Mouse (Mus musculus) midbrain, embryonic 16.5 days (tissue): Measurements from ENCODE around the gene Cacng7. TPM values are rescaled to one million over a fixed set of nuclear protein-coding genes. Genes with fewer than 3 reads are reported as not detected.

Source experiments
- ATAC-seq: fragments of 200-750 bp; cut with Nextera tagmentation; 2 replicates; pipeline ENCODE4 v1.8.0; 2017; ENCODE audit warnings: moderate TSS enrichment
- H3K27ac ChIP-seq: fragments of 300-500 bp; sonication (generic); 2 replicates; pipeline ENCODE4 v1.5.1; 2014; ENCODE audit warnings: mild to moderate bottlenecking, low read length, mixed read lengths
- H3K27me3 ChIP-seq: fragments of 300-500 bp; sonication (generic); 2 replicates; pipeline ENCODE4 v1.6.1; 2014; ENCODE audit warnings: low read depth, low read length, mixed read lengths; ENCODE audit not compliant: control insufficient read depth, insufficient read depth
- H3K36me3 ChIP-seq: fragments of 300-500 bp; sonication (generic); 2 replicates; pipeline ENCODE4 v1.6.1; 2014; ENCODE audit warnings: mild to moderate bottlenecking, low read length, moderate library complexity, mixed read lengths; ENCODE audit not compliant: control insufficient read depth, insufficient read depth
- H3K4me1 ChIP-seq: fragments of 300-500 bp; sonication (generic); 2 replicates; pipeline ENCODE4 v1.6.1; 2014; ENCODE audit warnings: mild to moderate bottlenecking, low read length, mixed read lengths; ENCODE audit not compliant: control insufficient read depth, insufficient read depth
- H3K4me2 ChIP-seq: fragments of 300-500 bp; sonication (generic); 2 replicates; pipeline ENCODE4 v1.6.1; 2014; ENCODE audit warnings: mild to moderate bottlenecking, low read length, mixed read lengths
- H3K4me3 ChIP-seq: fragments of 300-500 bp; sonication (generic); 2 replicates; pipeline ENCODE4 v1.5.1; 2014; ENCODE audit warnings: low read depth, mild to moderate bottlenecking, low read length, moderate library complexity, mixed read lengths
- H3K9ac ChIP-seq: fragments of 300-500 bp; sonication (generic); 2 replicates; pipeline ENCODE4 v1.6.1; 2014; ENCODE audit warnings: low read depth, low read length, mixed read lengths
- H3K9me3 ChIP-seq: fragments of 300-500 bp; sonication (generic); replicated peaks from 2 replicates; pipeline ENCODE4 v1.6.1; 2014; ENCODE audit warnings: mild to moderate bottlenecking, low read length, mixed read lengths; ENCODE audit not compliant: control insufficient read depth, poor library complexity, severe bottlenecking
- WGBS: fragments of 180-500 bp; shearing (Covaris S2); extraction: QIAGEN DNeasy Blood & Tissue Kit; methylation state at CpG from one replicate; pipeline ENCODE4 v1.1.7; 2014; 5-methylcytosine and 5-hydroxymethylcytosine counted together
- polyA plus RNA-seq: library from polyadenylated mRNA; unstranded; fragments of >200 nt; fragmentation: Nextera tagmentation; extraction: Ambion mirVana; gene quantifications from 2 replicates; pipeline ENCODE4 v1.2.1, GENCODE M21; 2015

Gene Cacng7
- polyA plus RNA-seq, 1 experiment from 2014 or later = 2.6 TPM

DNA sequence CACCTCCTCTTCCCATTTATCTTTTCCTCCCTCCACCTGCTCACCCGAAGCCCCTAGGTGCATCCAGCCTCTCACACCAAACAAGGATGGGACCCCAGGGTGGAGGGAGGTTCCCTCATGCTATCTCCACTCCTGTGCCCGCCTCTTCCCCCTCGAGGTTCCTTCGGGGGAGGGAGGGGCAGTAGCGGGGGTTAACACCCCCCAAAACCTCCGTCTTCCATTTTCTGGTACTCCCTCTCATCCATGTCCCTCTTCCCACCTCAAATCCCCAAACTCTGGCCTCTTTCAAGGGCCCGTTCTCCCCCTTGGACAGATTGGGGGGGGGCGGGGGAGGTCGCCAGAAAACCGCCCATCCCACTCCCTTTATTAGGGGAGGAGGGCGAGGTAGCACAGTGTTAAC lies 34.8 kb downstream of the Cacng7 start:
- H3K27ac ChIP-seq = no peak overlapping the region
- peak overlapping the region; percentile 21 for H3K4me2 ChIP-seq
- peaks cover 7% of the 10 kb centered on the region; the same call in 1 of the 2 replicates for H3K4me1 ChIP-seq
- H3K4me3 ChIP-seq = 0 out of 2 replicates have a peak overlapping the region, but pooled peaks have one; percentile 5
- 13% methylated on average over 9 of the region's 11 CpGs for WGBS
- no peaks in the 10 kb centered on the region for H3K27me3 ChIP-seq
- no peak overlapping the region for H3K9ac ChIP-seq
- no peaks in the 10 kb centered on the region for H3K9me3 ChIP-seq
- ATAC-seq = no peak
- H3K36me3 ChIP-seq = no peaks in the 10 kb centered on the region

DNA sequence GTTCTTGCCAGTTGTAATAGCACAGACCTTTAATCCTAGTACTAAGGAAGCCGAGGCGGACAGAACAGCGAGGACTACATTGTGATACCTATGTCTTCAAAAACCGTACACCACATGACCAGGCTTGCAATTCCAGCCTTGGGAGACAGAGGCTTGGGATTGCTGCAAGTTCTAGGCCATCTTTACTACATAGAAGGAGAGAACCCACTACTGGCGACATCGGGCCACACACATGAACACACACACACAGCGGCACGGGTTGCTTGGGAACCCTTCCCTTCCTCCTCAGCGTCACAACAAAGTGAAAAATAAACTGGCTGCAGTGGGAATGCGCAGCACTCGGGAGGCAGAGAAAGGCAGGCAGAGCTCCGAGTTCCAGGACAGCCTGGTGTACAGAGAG lies 35.6 kb downstream of the Cacng7 start:
- Histone ChIP-seq H3K36me3 (no peaks in the 10 kb centered on the region), H3K4me3 (no peak overlapping the region), H3K27me3 (no peaks in the 10 kb centered on the region), H3K27ac (no peak overlapping the region), H3K9ac (no peak overlapping the region), H3K4me1 (peaks cover 7% of the 10 kb centered on the region; the same call in 1 of the 2 replicates), H3K4me2 (no peak overlapping the region), H3K9me3 (no peaks in the 10 kb centered on the region)
- WGBS = 31% methylated on average over 12 of the region's 12 CpGs
- 0 out of 2 replicates have a peak, but pooled peaks have one; percentile 20 for ATAC-seq

DNA sequence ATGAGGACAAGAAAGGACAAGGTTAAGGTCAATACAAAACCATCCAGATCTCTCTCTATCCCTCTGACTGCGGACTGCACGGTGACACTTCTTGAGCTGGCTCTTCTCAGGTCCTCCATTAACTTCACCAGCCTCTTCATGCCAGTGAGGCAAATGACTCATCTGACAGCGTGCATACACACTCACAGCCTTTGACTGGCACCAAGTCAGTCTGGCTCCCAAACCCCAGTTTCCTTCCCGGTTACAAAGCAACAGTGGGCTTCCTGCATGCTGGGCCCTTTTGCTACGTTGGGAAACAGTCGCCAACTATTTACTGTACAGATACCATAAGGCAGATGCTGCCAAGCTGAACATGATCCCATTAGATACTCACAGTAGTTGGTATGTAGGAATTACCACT lies 36.4 kb downstream of the Cacng7 start:
- WGBS = 80% methylated on average over 6 of the region's 6 CpGs
- Histone ChIP-seq H3K4me2 (no peak overlapping the region), H3K9ac (no peak overlapping the region), H3K27me3 (no peaks in the 10 kb centered on the region), H3K36me3 (no peaks in the 10 kb centered on the region), H3K4me3 (no peak overlapping the region), H3K9me3 (no peaks in the 10 kb centered on the region), H3K4me1 (peaks cover 7% of the 10 kb centered on the region; the same call in 1 of the 2 replicates), H3K27ac (no peak overlapping the region)
- no peak for ATAC-seq

DNA sequence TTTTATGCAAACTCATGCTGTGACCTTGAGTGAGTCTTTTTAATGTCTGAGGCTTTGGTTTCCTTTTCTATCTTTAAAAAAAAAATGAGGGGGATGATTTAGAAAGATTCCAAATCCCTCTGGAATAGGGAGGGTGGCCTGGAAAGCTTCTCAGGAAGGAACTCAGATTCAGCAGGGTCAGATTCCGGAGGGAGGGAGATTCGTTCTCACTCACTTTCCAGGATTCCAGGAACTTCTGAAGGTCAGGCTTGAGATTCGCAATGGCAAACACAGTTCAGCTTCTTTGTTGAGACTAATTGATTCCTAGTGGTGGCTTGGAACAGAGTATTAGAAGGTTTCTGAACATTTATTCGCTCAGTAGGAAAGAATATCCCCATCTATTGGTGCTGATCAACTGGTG lies 37.7 kb downstream of the Cacng7 start:
- no peak for ATAC-seq
- 55% methylated on average over 4 of the region's 4 CpGs for whole genome bisulfite sequencing

DNA sequence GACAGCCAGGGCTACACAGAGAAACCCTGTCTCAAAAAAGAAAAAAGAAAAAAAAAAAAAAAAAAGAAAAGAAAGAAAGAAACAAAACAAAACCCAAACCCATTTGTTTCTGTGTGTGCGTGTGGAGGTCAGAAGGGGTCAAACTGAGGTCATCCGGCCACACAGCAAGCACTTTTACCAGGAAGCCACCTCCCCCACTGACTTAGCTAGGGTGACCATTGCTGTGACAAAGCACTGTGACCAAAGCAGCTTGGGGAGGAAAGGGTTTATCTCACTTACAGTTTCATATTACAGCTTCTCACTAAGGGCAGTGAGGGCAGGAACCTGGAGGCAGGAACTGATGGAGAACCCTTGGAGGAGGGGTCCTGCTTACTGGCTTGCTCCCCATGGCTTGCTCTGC lies 39.6 kb downstream of the Cacng7 start:
- Histone ChIP-seq H3K9me3 (no peaks in the 10 kb centered on the region), H3K4me3 (no peak overlapping the region), H3K27ac (no peak overlapping the region), H3K36me3 (no peaks in the 10 kb centered on the region), H3K27me3 (no peaks in the 10 kb centered on the region), H3K4me1 (peaks cover 6% of the 10 kb centered on the region; the same call in 1 of the 2 replicates), H3K9ac (no peak overlapping the region), H3K4me2 (no peak overlapping the region)
- 78% methylated on average over 2 of the region's 2 CpGs for WGBS
- ATAC-seq = no peak

More for the DNA sequence above, 37.7 kb downstream of the Cacng7 start:
- H3K4me1 ChIP-seq = peaks cover 7% of the 10 kb centered on the region; the same call in 1 of the 2 replicates
- no peaks in the 10 kb centered on the region for H3K9me3 ChIP-seq
- no peak overlapping the region for H3K4me3 ChIP-seq
- H3K36me3 ChIP-seq = no peaks in the 10 kb centered on the region
- H3K27ac ChIP-seq = no peak overlapping the region
- no peak overlapping the region for H3K9ac ChIP-seq
- no peak overlapping the region for H3K4me2 ChIP-seq
- H3K27me3 ChIP-seq = no peaks in the 10 kb centered on the region

DNA sequence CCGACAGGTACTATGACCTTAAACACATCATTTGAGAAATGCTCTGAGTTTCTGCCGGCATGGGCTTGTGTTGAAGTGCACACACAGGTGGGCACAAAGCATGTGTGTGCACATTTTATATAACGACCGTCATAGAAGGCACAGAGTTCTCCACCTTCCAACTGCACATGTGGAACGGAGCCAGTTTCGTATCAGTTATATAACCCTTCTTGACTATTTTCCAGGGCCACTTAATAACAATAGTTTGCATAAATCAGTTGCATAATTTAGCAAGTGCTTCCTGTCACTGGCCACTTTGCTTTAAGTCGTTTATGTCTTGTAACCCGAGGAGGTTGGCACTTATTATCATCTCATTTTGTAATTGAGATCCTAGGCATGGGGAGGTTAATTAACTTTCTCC lies 41.0 kb downstream of the Cacng7 start:
- WGBS = 85% methylated on average over 8 of the region's 8 CpGs
- no peak overlapping the region for H3K4me2 ChIP-seq
- ATAC-seq = no peak
- no peak overlapping the region for H3K27ac ChIP-seq
- no peak overlapping the region for H3K4me3 ChIP-seq
- no peaks in the 10 kb centered on the region for H3K36me3 ChIP-seq
- no peaks in the 10 kb centered on the region for H3K4me1 ChIP-seq
- no peaks in the 10 kb centered on the region for H3K27me3 ChIP-seq
- H3K9ac ChIP-seq = no peak overlapping the region
- H3K9me3 ChIP-seq = no peaks in the 10 kb centered on the region

DNA sequence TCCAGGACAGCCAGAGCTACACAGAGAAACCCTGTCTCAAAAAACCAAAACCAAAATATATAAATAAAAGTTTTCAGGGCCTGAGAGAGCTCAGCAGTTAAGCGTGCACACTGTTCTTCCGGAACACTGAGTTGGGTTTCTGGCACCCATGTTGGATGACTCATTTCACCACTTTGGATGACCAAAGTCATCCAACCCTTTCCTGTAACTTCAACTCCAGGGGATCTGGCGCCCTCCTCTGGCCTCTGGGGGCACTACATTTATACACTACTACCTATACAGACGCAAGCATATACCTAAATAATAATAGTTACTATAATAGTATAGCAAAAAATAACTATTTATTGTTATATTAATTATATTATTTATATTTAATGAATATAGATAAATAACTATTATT lies 44.1 kb downstream of the Cacng7 start:
- H3K4me3 ChIP-seq = no peak overlapping the region
- H3K36me3 ChIP-seq = no peaks in the 10 kb centered on the region
- no peaks in the 10 kb centered on the region for H3K27me3 ChIP-seq
- no peak overlapping the region for H3K27ac ChIP-seq
- H3K9me3 ChIP-seq = no peaks in the 10 kb centered on the region
- ATAC-seq = no peak
- WGBS = 49% methylated on average over 4 of the region's 4 CpGs
- no peak overlapping the region for H3K9ac ChIP-seq
- no peaks in the 10 kb centered on the region for H3K4me1 ChIP-seq
- H3K4me2 ChIP-seq = no peak overlapping the region

DNA sequence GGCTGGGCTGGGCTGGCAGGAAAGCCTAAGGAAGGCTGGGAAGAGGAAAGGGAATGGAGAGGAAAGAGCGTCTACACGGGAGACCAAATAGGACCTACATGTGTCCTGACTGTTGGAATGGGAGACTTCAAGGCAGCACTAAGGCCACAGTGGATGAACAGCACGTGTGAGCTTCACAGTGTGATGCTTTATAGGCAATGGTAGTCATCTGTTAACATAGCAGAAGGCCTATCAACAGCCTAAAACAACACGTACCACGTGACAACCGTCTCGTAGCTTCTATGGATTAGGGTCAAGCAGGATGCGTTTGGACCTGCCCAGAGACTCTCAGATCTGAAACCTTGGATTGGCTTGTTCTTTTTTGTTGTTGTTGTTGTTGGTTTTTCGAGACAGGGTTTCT lies 49.4 kb downstream of the Cacng7 start:
- Histone ChIP-seq H3K27ac (no peak overlapping the region), H3K27me3 (no peaks in the 10 kb centered on the region), H3K36me3 (no peaks in the 10 kb centered on the region), H3K4me2 (no peak overlapping the region), H3K9me3 (no peaks in the 10 kb centered on the region), H3K4me1 (peaks cover 1% of the 10 kb centered on the region; the same call in 1 of the 2 replicates), H3K9ac (no peak overlapping the region), H3K4me3 (no peak overlapping the region)
- WGBS = 84% methylated on average over 9 of the region's 9 CpGs
- ATAC-seq = no peak

DNA sequence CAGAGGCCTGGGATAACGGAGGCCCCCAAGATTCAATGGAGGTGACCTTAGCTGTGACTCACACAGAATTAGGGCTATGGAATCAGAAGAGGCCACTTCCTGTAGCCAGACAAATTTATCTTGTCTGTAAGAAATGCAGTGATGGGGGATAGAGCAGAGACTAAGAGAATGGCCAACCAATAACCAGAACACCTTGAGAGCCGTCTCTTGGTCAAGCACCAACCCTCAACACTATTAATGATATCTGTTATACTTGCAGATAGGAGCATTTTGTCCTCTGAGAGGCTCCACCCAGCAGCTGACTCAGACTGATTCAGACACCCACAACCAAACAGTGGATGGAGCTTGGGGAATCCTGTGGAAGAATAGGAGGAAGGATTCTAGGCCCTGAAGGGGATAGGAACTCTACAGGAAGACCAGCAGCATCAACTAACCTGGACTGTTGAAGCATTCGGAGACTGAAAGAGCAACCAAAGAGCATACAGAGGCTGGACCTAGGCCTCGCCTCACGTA lies 52.1 kb downstream of the Cacng7 start:
- H3K9ac ChIP-seq = no peak overlapping the region
- H3K27me3 ChIP-seq = no peaks in the 10 kb centered on the region
- no peak overlapping the region for H3K4me2 ChIP-seq
- WGBS = 88% methylated on average over 5 of the region's 5 CpGs
- no peaks in the 10 kb centered on the region for H3K9me3 ChIP-seq
- H3K4me3 ChIP-seq = no peak overlapping the region
- H3K4me1 ChIP-seq = peaks cover 21% of the 10 kb centered on the region
- no peaks in the 10 kb centered on the region for H3K36me3 ChIP-seq
- no peak for ATAC-seq
- no peak overlapping the region for H3K27ac ChIP-seq
